Mouse (Mus musculus) CD4-positive, CD25-positive, alpha-beta regulatory T cell, adult 9 weeks (primary cell): Measurements from ENCODE around the gene Gm648. TPM values are rescaled to one million over a fixed set of nuclear protein-coding genes. Genes with fewer than 3 reads are reported as not detected.

Experiments
- polyA plus RNA-seq: library from polyadenylated mRNA; unstranded; fragments of 100-300 nt; shearing (Covaris generic); gene quantifications from one replicate; pipeline ENCODE4 v1.2.1, GENCODE M21; 2017

Gm648 gene
- polyA plus RNA-seq = not detected

DNA sequence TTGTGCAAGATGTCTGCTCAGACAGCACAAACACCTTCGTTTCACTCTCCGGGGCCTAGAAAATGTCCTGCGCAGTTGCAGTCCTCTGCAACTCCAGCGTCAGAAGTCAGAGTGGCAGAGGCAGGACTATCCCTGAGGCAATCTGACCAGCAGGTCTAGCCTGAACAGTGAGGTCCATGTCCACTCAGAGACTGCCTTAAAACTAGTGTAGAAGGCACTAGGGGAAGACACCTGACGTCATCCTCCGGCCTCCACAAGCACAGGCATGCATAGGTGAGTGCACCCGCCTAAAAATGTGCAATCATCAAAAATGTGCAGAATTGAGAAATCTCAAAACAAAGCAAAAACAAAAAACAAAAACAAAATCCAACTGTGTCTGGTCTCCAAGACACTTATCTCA is at the start of gene Gm648:
TSS of gene Gm648 (minus strand) at position 101 of the 400 bp plus-strand sequence.

DNA sequence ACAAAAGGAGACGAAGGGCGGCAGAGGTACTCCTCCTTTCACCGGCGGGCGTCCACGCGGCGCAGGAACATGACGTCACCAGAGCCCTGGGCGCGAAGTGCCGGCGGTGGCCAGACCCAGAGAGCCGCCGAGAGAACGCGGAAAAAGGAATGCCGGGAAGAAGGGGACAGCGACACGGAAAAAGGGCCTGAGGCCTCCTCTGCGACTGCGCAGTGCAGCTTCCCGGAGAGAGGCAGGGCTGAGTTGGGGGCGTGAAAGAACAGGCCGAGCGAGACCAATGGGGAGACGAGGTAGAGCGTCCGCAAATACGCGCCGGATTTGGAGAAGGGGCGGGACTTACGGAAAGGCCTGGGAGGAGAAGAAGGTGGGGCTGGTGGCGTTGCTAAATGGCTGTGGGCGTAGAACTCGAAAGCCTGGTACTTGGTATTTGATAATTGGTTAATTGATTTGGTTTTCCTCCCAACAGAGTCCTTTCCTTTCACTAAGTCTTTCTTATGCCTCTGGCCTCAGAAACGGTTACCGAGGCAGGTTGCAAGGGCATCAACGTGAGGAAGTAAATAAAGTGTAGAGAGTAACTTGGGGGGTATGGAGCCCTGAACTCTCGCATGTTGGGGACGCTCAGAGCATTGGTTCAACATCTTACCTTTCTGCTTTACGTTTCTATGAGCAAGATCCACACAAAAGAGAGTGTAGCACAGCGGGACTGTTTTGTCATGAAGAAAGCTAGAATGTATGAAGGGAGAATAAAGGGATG is 48.7 kb upstream of the Gm648 start, which contains the start of gene Mmgt1:
TSS of gene Mmgt1 (minus strand) at position 183 of the 754 bp plus-strand sequence.

DNA sequence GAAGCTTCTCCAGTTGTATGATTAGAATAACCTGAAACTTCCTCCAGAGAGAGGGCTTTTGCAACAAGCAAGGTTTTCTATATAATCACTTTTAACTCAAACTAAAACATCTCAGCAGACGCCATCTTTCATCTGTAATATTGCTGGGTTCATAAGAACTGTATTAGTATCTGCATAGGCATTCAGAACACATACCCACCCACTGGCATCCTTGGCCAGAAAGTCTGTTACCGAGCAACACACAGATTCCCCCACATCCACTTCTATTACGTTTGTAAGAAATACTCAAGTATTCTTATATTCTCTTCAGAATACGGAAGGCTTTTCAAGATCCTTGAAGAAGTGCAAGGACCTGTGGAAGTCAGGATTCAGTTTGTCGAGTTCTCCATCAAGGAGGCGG is 25.0 kb downstream of the Gm648 start, which contains the start of gene Gm10477:
TSS of gene Gm10477 (plus strand) at position 301 of the 400 bp plus-strand sequence.

Other genes starting within 250 kb of the Gm648 start
- 1.2 TPM for gene Zfp449, start 203.2 kb downstream of the Gm648 start, polyA plus RNA-seq
- 2.8 TPM for gene Smim10l2a, start 175.0 kb downstream of the Gm648 start, polyA plus RNA-seq
- not detected for gene Gm2174, start 101.6 kb downstream of the Gm648 start, polyA plus RNA-seq
- gene Ints6l, start 94.7 kb downstream of the Gm648 start, polyA plus RNA-seq = 36.4 TPM
- not detected for gene Gm10477, start 24.9 kb downstream of the Gm648 start, polyA plus RNA-seq
- 11.0 TPM for gene Mmgt1, start 48.5 kb upstream of the Gm648 start, polyA plus RNA-seq
- gene Slc9a6, start 60.2 kb upstream of the Gm648 start, polyA plus RNA-seq = 15.8 TPM
- gene Fhl1, start 182.2 kb upstream of the Gm648 start, polyA plus RNA-seq = not detected